Mouse (Mus musculus): Measurements from ENCODE around the gene Ly6g5b.

DNA sequence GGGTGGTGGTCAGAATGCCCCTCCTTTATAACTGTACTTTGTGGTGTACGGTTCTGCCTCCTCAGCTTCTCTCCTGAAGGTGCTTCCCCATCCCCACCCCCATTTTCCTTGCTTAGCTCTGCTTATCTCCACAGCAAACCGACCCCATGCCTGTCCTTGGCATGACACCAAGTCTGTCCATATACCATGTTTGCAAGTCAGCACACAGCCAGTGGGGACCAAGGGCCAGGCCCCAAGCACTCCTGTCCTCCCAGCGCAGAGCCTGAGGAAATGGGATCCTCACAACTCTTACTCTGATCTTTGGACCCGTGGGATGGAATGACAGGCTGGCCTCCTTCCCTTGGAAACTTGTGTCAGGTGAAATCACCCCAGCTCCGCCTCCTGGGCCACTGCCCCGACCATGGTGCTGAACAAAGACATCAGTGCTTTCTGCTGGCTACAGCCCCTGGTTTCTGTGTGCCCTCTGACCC, 12.0 kb downstream of the Ly6g5b start:
- no peak for TF ChIP-seq HCFC1 (IDR thresholded peaks at IDR 0.05; ENCODE audit: borderline replicate concordance, insufficient read depth, low read length)
- no peak for TF ChIP-seq CHD2 (IDR thresholded peaks at IDR 0.05; ENCODE audit: low read depth, low read length)
- no peak for TF ChIP-seq ZNF384 (IDR thresholded peaks at IDR 0.05; ENCODE audit: low read depth, low read length)
- no peak for TF ChIP-seq ZC3H11A (IDR thresholded peaks at IDR 0.05; ENCODE audit: borderline replicate concordance, low read depth, low read length)
- no peak for TF ChIP-seq MAFK (IDR thresholded peaks at IDR 0.05; ENCODE audit: insufficient read depth, low read depth, low read length)

All from ES-E14 (cell line).